Mouse (Mus musculus): Measurements from ENCODE around the gene Ddx4.

Gene Ddx4

GRCm38 (mm10) chr13:112652205-112652604 lies at the start of gene Ddx4:
Gene Ddx4, minus strand, starts transcription at chr13:112652475.
- no peak for DNase-seq (ENCODE audit: low read depth, low spot score)

- DNase-seq (ENCODE audit: low read depth, low spot score) = no peak
Measured at GRCm38 (mm10) chr13:112701256-112701655, 49.0 kb upstream of the Ddx4 start.

DNA sequence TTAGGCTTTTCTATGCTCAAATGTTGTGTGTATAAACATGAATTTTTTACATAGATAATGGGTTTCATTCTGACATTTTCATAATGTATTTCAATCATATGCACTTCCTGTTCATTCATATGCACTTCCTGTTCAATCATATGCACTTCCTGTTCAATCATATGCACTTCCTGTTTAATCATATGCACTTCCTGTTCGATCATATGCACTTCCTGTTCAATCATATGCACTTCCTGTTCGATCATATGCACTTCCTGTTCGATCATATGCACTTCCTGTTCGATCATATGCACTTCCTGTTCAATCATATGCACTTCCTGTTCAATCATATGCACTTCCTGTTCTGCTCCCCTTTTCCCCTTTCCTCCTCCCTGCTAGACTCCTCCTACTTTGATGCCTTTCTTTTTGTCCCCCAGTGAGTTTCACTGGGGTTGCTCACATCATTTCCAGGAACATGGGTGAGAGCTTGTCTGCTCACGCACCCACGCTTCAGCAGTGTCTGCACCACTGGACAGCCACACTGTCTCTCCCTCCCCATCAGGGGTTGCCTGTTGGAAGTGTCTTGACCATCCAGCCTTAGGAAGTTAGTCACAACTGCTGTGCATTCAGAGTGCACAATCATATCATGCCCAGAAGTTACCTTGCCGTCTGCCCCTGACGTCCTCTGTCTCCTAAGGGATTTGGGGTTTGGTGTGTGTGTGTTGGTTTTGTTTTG lies 43.4 kb upstream of the Ddx4 start:
- DNase-seq (ENCODE audit: low read depth, low spot score) = no peak

GRCm38 (mm10) chr13:112692870-112693553 lies 40.7 kb upstream of the Ddx4 start:
- DNase-seq (ENCODE audit: low read depth, low spot score) = peak; percentile 13

DNA sequence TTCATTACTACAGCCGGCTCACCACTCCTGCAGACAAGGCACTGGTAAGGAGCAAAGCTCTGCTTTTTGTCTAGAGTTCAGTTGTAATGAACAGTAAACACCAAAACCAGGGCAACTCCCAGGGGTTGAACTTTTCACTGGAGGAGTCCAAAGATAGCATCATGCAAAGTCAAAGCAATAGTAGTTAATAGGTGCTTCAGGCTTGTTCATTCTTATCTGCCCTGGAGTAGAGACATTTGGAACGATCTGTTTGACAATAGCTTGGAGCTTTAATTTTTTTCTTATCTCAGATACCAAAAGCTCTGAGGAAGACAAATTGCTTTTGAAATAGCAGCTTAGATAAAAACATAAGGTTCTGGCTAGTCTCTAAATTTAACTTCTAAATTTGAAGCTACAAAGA lies 33.9 kb upstream of the Ddx4 start:
- no peak for DNase-seq (ENCODE audit: low read depth, low spot score)

- no peak for DNase-seq (ENCODE audit: low read depth, low spot score)
Measured at GRCm38 (mm10) chr13:112683970-112684369, 31.7 kb upstream of the Ddx4 start.

DNA sequence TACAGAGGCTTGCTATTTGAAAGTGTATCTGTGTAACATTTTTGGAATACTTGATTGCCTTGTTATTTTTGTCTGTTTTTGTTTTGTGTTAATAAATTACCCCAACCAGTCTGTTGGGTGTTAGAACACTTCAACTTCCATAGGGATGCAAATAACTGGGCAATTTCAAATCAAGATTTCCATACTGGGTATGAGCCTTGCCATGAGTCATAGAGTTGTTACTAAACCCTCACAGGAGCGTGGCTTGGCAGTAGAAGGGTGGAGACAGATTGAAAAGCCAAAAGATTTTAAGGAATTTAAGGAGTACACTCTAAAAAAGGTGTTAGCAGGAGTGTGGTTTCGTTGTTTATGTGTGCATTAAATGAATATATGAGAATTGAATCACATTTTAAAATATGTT lies 31.0 kb upstream of the Ddx4 start:
- peak; percentile 74 for DNase-seq (ENCODE audit: low read depth, low spot score)

GRCm38 (mm10) chr13:112678154-112678553 lies 25.9 kb upstream of the Ddx4 start:
- DNase-seq (ENCODE audit: low read depth, low spot score) = peak; percentile 45

GRCm38 (mm10) chr13:112673899-112674447 lies 21.7 kb upstream of the Ddx4 start:
- DNase-seq (ENCODE audit: low read depth, low spot score) = peak; percentile 86

DNA sequence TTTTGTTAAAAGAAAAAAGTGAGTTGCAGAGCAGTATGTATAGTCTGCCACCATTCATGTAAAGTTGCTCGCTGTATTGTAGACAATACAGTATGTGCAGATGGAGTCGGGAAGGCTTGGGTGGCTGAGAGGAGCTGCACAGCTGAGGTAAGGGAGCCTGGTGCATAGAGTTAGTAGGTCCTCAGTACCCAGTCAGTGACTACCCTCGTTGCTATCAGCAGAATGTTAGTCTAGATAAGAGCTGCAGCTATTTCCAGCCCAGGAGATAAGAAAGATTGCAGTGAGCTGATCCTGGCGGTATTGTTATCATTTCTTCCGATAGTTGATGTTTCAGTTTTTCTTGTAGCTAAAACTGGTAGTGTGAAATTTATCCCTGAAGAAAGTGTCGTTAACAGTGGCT lies 20.5 kb upstream of the Ddx4 start:
- DNase-seq (ENCODE audit: low read depth, low spot score) = no peak

DNA sequence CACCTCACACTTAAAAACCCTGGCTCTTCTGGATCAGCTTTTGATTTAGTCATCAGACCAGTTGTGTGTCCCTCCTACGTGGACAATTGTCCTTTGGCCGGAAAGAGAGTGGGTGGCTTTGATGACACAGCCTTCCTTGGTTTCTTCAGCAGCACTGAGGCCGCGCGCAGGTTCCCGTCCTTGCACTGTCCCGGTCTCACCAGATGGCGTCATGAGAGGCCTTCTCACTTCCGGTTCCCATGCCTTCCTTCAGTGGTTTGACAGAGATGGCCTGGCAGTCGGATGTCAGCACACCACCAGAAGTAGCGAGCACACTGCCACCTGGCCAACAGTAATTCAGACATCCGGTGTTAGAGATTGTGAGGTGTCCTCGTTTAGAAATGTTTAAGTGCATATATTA lies 19.4 kb upstream of the Ddx4 start:
- no peak for DNase-seq (ENCODE audit: low read depth, low spot score)

DNA sequence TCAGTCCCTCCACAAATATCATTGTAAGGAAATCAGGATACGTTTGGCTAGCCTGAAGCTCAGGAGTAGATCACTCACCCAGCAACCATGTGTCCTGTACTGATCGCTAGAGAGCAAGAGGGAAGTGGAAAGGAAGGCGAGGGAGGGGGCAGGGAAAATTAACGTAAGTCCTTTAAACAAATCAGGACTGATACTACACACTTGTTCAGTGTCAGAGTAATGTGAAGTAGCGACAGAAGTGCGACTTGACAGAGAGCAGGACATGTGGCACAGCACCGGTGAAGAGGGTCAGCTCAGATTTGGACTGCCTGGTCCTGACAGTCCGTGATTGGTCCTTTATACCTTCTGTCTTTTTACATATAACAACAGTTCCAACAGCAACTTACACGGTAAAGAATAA lies 14.9 kb upstream of the Ddx4 start:
- DNase-seq (ENCODE audit: low read depth, low spot score) = no peak

DNA sequence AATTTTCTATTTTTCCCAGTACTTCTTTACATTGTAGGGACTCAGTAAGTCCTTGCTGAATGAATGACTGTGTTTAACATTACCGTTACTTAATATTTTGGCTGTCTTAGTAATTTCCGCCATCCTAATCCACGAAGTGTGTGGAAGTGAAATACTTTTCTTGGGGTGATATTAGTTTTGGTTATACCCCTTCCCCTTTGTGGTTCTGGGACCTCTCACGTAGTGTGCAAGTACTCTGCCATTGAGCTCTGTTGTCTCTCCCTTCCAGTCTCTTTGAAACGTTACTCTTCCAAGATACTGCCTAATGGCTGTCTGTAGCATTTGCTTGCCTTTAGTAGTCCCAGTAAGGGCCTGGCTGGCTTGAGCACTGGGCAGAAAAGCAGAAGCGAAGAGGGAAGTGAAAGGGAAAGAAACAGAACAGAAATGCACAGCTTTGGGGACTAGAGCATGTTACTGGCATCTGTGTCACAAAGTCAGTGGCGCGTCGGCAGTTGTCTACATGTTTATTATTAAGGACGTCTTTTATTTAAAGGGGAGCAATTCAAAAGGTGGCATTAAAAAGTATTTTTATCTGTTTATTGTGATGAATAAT lies 14.3 kb upstream of the Ddx4 start:
- DNase-seq (ENCODE audit: low read depth, low spot score) = no peak

DNA sequence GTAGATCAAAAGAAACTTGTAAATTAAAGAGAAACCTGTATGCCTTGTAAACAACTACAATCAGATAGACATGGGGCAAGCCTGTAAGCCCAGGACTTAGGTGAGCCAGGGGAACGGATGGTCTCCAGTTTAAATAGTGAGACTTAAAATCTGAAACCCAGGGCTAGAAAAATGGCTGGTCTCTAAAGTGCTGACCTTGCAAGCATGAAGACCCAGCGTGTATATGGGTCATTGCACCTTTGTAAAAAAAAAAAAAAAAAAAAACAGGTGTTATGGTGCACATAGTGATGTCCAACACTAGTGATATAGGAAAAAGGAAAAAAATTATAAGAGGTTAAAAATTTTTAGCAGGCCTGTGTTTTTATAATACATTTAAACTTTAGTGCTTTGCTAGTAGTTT lies 9.4 kb upstream of the Ddx4 start:
- no peak for DNase-seq (ENCODE audit: low read depth, low spot score)

DNA sequence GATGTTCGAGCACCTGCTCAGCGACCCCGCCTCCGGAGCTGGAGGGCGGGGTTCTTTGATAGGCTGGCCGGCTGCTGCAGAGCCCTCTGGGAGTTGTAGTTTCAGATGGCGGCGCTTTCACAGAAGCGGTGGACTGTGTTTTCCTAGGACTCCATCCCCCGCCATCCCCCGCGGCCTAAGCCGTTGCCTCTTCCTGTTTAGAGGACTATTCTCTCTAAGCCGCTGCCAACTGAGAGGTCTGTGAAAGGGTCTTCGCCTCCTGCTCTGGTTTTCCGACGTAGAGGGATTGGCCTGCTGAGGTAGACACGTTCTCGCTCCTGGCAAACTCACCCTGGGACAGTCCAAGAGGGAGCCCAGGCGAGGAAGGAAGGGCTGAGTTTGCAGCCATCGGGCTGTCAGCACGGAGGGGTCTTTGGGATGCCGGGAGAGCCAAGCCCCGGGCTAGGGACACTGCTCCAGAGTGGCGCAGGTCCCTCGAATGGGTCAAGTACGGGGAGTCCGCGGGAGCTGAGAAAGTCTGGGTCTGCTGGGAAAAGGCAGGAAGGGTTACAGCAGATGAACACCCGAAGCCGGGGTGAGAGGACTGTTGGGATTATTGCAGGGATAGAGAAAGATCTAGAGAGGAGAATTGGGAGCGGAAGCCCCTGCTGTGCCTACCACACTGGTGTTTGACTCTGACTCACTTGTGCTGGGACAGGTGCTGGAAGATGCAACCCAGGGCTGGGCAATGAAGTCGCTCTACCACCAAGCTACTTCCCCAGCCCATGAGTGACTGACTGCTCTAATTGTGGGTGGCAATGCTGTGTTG lies 8.5 kb upstream of the Ddx4 start, which contains the start of gene Slc38a9:
Slc38a9 (plus strand) TSS at position 178 of the 808 bp plus-strand sequence.
- DNase-seq (ENCODE audit: low read depth, low spot score) = peak; percentile 94

GRCm38 (mm10) chr13:112659986-112660573 lies 7.8 kb upstream of the Ddx4 start:
- no peak for DNase-seq (ENCODE audit: low read depth, low spot score)

DNA sequence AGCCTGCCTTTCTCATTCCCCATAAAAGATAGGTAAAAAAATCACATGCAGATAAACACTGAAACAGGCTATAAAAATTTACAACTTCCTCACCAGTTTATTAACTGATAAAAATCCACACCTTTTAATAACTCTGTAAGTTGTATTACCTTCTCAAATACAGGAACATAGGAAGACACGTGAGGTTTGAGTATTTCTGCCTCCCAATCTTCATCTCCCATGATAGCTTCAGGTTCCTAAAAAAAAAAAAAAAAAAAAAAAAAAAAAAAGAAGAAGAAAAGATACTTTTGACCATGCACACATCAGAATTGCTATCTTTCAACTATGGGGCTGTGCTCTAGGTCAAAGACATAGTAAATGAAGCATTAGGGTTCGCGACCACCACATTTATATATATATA lies 1.1 kb downstream of the Ddx4 start:
- no peak for DNase-seq (ENCODE audit: low read depth, low spot score)

DNA sequence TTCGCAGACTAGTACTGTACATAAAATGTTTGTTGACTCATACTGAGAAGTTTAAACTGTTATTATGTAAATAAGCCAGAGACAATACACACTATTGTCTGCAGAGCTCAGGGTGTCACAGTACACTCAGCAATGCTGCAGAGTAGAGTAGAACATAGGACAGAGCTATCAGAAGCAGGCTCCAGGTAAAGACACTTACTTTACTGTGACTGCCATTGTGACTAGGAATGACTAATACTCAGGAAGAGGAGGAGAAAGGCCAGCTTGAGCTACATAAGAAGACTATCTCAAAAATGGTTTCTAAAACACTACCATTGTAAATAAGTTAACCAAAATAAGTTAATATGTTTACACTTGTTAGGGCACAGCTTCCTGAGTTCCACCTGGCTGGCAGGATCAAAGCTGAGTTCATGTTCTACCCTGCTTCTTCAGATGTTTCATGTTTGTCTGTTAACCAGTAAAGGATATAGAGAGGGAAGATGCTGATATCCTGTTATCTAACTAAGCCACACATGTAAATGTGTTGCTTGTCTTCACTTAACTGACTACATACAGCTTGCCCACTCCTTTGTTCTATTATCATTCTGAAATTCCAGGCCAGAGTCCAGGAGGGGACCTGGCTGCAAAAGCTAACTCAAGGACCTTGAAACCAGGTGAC lies 6.6 kb downstream of the Ddx4 start:
- DNase-seq (ENCODE audit: low read depth, low spot score) = no peak

- DNase-seq (ENCODE audit: low read depth, low spot score) = no peak
Measured at GRCm38 (mm10) chr13:112644996-112645395, 7.3 kb downstream of the Ddx4 start.

DNA sequence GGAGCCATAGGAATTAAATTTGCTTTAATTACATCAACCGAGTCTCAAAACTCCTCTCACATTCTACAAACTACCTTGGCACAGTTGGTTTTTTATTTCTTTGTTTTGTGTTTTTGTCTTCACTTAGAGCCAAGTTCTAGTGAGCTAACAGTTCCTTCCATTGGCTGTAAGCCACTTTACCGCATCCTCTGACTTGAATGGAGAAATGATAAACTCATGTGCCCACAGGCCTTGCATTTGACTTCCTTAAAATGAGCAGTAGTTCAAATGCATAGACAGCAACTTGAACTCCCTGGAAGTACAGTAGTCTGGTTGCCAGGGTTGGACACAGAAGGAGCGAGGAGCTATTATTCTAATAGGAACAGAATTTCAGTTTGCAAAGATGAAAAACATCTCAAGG lies 9.4 kb downstream of the Ddx4 start:
- DNase-seq (ENCODE audit: low read depth, low spot score) = no peak

GRCm38 (mm10) chr13:112639111-112639510 lies 13.2 kb downstream of the Ddx4 start:
- DNase-seq (ENCODE audit: low read depth, low spot score) = no peak
